Mouse (Mus musculus): Measurements from ENCODE around the gene Hcst.

DNA sequence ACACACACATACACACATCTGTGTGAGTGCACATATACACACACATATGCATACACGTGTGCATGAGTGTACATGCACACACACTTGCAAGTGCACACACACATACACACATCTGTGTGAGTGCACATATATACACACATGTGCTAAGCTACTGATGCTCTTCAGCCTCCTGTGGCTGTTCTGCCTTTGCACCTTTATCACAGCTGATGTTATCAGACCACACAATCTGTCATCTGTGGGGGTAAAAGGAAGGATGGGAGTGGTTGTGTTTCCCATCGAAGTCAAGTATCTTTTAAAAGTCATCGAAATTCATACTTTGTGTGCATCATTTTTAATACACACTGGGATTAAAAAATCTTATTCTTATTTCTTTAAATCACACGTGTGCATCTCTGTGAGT is 17.3 kb downstream of the Hcst start:
- TF ChIP-seq POLR2A (IDR thresholded peaks at IDR 0.05; ENCODE audit: low read depth, low read length) (no peak), CTCF (conservative IDR thresholded peaks at IDR 0.05 in 1 of 2, IDR thresholded peaks at IDR 0.05 in 1 of 2; ENCODE audit: low read depth in 2 of 2, low read length in 2 of 2) (no peak), ZKSCAN1 (IDR thresholded peaks at IDR 0.05; ENCODE audit: borderline replicate concordance, low read depth, low read length) (no peak), POLR2AphosphoS2 (IDR thresholded peaks at IDR 0.05; ENCODE audit: low read depth, low read length) (no peak), EP300 (IDR thresholded peaks at IDR 0.05; ENCODE audit: low read length) (no peak)
